Mouse (Mus musculus): Measurements from ENCODE around the gene 4930539E08Rik.

DNA sequence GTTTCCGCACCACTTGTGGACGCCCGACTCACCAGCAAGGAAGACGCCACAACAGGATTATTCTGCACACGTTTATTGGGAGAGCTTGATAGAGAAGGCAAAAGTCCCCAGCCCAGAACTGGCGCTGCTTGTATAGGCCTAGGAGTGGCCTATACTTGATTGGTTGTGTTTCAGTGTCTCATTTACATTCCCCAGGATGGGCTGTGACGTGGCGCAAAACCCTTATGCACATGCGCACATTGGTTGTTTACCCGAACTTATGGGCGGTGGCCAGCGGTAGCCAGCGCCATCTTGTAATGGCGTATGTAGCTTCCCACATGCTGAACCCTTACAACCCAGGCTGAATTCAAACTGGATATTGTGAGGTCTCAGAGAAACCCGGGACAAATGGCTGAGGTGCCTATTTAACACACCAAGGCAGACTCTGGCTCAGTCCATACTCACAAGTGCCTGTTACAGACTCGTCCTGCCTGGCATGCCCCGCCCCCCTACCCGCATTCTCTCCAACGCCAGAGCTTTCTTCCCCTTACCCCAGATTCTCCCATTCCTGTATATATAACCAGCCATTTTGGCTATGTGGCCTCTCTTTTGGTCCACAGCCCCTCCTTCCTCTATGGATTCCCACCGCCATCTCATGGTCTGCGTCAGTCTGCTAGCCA lies 19.8 kb downstream of the 4930539E08Rik start:
- TF ChIP-seq CTCF (IDR thresholded peaks at IDR 0.05) = no peak
- TF ChIP-seq EP300 (IDR thresholded peaks at IDR 0.05) = no peak
